Mouse (Mus musculus): ENCODE results near the gene Bola2.
A peak's percentile ranks its signal among the peaks of the same experiment; 100 is the strongest.

The Bola2 gene

DNA sequence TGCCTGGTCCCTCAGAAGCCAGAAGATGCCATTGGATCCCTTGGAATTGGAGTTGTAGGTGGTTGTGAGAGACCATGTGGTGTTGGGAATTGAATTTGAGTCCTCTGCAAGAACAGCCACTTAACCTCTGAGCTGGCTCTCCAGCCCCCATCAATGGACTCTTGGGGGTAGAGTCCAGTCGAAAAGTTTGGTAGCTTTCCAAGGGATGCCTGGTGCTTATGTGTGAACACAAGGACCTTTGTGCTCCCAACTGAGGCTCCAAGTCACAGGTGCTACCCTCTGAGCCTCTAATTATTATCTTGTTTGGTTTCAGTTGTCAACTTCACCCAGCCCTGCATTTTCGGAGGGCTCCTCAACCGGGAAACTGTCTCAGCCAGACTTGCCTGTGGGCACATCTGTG lies 4.5 kb upstream of the Bola2 start:
- no peak for DNase-seq

GRCm38 (mm10) chr7:126691676-126692075 lies 3.5 kb upstream of the Bola2 start:
- no peak for DNase-seq

DNA sequence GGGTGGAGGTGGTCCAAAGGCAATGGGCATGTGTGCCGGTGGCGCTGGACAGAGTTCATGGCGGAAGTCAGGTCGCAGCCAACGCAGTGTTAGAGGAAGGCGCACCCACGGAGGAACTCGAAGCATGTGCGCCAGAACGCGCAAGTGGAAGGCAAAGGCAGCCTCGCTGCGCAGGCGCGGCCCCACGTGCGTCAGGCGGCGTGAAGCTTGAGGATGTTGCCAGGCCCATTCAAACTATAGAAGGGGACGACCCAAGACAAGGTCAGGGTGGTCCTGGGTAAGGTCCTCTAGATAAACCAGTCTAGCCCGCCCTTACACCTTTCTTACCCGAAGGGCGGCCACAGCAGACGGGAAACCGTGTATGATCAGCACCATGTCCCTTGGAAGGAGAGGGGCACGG lies 2.8 kb upstream of the Bola2 start:
- no peak for DNase-seq

- peak; percentile 88 for DNase-seq
Measured at GRCm38 (mm10) chr7:126693256-126693655, 1.9 kb upstream of the Bola2 start.

DNA sequence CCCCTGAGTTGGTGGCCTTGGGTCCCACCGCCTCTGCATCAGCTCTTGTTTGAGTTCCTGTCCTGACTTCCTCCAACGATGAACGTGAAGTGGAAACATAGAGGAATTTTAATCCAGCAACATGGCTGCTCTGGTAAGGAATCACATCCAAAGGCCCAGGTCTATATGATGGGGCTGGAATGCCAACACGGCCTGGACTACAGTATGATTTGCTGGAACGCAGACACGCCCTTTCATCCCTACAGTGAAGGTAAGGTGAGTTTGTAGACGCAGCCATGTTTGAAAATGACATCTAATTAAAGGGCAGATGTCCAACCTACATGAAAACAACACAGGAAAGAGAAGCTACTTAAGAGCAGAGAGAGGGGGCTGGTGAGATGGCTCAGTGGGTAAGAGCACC lies 1.4 kb upstream of the Bola2 start:
- no peak for DNase-seq

DNA sequence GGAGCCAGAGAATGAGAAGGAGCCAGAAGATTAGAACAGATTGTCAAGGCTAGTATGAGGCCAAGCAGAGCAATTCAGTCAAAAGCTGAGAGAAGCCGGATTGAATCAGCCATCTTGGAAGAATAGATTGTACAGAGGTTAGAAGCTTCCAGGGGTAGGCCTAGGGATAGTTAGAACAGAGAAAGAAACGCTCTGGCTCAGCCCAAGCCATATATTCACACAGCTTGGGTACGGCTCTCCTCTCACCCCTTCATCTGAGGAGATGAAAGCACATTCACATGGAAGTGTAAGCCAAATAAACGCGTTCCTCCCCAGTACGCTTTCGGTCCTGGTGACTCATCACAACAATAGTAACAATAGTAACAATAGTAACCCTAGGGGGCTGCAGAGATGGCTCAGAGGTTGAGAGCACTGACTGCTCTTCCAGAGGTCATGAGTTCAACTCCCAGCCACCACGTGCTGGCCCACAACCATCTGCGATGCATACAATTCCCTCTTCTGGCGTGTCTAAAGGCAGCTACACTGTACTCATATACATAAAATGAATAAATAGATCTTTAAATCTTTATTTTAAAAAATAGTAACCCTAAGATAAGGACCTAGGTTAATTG lies 655 bp upstream of the Bola2 start:
- no peak for DNase-seq

DNA sequence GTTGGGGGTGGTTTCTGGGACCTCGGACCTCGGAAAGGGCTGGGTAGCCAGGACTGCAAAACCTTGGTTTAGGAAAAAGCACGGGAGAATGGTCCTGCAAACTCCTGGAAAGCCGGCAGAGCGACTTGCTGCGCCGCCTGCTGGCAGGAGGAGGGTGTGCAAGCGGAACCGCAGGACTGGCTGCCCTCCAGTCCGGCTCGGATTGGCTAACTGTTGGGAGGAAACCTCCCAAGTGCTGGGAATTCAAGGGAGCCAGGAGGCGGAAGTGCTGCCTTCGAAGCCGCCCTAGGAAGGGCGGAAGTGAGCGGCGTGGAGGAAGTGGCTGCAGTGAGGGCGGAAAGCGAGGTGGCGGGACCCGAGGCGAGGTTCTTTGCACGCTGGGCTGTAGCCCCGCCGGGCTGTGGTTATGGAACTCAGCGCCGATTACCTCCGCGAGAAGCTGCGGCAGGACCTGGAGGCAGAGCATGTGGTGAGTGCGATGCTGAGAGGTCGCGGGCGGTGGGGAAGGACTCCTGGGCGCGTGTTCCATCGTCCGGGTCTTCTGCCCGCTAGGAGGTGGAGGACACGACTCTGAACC lies 518 bp downstream of the Bola2 start, which contains the start of gene Slx1b:
Gene Slx1b, minus strand, starts transcription at position 154 of the 577 bp plus-strand sequence.
- peak; percentile 91 for DNase-seq

GRCm38 (mm10) chr7:126696303-126696702 lies 1.1 kb downstream of the Bola2 start:
- no peak for DNase-seq

DNA sequence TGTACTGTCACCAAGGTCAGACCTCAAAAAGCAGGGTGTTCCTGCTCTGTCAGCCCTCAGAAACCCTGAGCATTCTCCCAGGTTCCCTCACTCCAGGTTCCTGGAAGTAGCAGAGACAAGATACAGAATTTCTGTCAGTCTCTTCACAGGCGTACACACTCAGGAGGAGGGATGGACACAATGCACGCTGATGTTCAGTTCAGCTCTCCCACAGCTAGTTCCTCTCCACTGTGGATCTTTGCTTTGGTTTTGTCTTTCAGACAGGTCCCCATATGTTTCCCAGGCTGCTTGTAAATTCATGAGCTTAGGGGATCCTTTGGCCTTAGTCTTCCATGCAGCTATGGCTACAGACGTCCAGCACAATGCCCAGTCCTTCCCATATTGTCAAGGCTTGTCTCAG lies 1.7 kb downstream of the Bola2 start:
- no peak for DNase-seq

GRCm38 (mm10) chr7:126697838-126698237 lies 2.6 kb downstream of the Bola2 start:
- no peak for DNase-seq

DNA sequence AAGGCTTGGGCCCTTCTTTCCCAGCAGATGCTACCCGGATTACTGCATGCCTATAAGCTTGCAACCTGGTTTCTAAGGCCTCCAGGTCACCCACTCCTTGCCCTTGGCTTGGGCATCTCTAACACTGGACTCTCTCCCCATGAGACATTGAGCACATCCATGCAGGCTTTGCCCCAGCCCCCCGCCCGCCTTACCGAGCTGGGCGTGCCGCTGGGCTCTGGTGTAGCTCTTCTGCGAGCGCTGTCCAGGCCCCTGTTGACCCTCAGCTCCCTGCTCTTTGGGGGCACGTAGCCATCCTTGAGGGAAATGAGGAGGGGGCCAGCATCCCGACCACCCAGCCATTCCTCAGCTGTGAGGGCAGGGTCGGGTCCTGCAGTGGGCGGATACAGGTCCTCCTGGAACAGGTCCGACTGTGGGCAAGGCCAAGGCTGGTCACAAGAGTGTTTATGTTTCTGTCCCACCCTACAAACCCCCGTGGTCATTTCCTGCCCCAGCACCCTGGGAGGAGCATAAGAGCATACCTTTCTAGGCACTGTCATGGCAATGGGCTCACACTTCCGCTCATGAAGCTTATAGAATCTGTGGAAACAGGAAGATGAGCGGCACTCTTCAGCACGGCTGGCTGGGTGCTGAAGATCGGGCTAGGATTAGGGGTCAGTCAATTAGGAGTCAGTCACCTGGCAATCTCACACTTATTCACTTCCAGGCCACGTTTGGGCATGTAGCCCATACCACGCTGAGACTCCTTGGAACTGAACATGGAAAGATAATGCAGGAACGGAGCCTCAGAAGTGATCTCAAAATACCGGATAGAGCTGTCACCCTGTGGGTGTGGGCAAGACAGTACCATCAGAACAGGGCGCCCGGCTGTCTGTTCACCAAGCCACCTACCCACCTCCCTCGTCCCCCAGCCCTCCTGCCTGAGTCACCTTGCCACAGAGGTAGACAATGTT lies 5.1 kb downstream of the Bola2 start:
- DNase-seq: no peak

DNA sequence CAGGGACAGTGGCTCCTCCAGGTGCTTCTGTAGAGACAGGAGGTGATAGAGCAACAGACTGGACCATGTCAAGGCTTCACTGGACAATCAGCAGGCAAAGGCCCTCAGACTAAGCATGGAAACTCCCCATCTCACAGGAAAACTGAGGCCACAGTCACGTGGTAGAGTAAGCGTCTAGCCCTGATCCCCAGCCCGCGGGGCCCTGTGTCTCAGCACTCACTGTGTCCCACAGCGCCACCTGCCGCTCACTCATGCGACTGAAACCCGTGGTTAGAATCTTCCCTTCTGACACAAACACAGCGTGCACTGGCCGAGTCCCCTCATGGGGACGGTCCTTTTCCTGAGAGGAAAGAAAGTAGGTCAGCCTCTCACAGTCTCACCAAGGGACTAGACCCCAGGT lies 5.9 kb downstream of the Bola2 start:
- peak; percentile 96 for DNase-seq

- peak; percentile 40 for DNase-seq
Measured at GRCm38 (mm10) chr7:126701559-126702357, 6.6 kb downstream of the Bola2 start.

DNA sequence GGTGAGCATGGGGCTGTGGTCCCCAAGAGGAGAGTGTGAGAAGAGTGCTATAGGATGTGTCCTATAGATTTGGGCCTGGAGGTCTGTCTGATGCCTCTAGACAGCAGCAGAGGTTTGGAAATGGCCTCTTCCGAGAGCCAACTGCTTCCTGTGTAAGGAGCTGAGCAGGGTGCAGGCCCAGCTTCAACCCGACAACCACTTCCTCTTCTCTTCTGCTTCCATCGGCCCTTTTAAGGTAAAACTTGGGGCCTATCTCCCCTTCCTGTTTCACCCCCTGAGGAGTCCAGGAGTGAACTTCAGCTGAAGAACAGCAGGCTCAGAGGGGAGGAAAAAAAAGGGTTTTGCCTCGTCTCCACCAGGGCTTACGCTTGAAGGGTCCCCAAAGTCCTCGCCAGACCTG lies 7.2 kb downstream of the Bola2 start:
- peak; percentile 80 for DNase-seq

- peak; percentile 81 for DNase-seq
Measured at GRCm38 (mm10) chr7:126702861-126703756, 7.9 kb downstream of the Bola2 start.

- DNase-seq: no peak
Measured at GRCm38 (mm10) chr7:126703757-126704077, 8.5 kb downstream of the Bola2 start.

DNA sequence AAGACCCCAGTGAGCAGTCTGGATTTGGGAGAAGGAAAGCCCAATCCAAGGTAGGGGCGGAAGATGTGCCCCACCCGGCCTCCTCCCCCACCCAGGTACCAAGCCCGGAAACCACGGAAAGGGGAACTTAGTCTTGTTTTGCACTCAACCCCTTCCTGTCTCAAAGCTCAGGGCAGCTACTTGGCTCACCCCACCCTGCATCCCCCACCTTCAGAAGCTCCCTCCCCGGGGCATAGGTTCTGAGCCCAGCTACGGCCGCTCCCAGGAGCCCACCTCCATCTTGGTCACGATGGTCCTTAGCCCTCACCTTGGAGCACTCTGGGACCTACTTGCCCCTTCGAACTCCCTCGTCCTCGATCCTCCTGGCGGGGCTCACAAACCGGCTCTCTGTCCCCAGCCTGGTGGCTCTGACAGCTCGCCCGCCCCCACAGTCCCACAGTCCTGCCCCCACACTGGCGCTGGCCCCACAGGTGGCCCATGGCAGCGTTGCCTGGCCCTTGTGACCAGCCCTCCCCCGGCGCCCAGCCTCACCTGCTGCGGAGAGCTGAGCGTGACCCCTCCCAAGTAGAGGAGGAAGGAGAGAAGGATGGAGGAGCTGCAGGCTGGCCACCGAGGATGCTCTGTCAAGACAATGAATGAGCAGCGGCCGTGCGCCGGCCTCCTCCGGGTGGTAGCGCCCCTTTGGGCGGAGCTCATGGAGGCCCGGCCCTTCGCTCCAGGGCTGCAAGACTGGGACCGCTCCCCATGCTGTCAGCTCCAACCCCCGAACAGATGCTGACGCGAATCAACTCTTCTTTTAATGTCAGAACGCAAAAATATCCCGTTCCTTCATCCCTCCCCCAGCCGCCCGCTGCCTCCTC lies 9.2 kb downstream of the Bola2 start:
- peak; percentile 93 for DNase-seq

DNA sequence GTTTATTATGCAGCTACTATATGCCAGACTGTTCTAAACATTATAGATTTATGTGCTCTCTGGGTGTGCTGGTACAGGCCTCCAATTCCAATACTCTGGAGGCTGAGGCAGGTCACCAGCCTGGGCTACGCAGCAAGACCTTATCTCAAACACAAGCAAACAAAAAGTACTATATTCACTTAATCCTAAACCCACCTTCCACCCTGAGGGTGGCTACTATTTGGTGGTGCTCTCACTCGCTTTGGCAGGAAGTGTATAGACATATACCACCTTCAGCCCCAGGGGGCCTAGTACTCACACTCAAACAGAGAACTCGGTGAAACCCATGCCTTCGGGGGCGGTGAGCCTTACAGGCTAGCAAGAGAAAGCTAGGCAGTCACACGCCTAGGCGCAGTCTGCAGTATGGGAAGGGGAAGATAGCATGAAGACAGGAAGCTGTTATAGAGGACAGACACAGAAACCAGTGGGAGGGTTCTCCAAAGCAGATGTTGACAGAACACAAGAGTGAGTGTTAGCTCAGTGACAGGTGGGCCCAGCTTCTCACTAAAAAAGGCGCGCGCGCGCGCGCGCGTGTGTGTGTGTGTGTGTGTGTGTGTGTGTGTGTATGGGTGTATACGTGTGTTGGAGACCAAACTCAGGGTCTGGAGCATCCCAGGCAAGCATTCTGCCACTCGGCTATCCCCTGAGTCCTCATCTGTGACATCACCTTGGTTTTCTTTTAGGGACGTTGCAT lies 12.4 kb downstream of the Bola2 start, which contains the start of gene Coro1a:
Gene Coro1a, minus strand, starts transcription at position 346 of the 733 bp plus-strand sequence.
- peak; percentile 84 for DNase-seq

DNA sequence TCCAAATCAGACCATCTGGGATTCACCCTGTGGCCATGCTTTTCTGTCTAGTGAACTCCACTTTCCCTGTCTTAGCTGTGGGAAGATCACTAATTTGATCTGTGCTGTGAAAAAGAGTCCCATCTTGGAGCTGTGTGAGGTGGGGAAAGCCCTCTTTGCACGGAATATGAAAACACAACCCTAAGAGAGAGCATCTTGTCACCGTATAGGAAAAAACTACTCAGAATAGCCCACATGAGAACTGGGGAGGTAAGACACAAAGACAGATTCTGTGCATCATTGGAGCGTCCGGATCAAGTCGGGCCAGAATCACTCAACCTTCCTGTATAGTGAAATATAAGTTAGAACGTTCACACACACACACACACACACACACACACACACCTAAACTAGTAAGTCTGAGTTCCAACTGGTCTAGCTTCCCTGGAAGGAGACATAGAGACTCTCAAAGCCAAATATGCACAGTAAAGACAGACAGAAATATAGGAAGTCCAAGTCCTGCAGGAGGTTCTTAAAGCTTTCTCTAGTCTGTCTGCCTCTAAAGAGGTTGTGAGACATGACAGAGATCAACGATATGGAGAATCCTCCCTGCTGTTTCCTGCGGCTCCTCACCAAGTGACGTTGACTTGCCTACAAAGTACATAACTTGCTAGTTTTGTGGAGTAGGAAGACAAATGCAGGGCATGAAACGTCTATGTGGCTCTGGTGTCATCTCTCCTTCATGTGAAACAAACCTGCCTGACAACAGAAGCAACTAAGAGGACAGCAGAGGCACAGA lies 13.2 kb downstream of the Bola2 start:
- no peak for DNase-seq
